Mouse (Mus musculus) kidney, postnatal 10 days (tissue): ENCODE measurements around the gene Hmgcs1.
"Not testable (repeated sequence)": the region's sequence is repeated elsewhere in the genome, so short reads cannot be mapped to it uniquely, and the experiment has no call there.

Experiments
- DNase-seq: peaks from one replicate; pipeline ENCODE4 v3.0.0; 2021; ENCODE audit warnings: mixed read lengths

The Hmgcs1 gene

DNA sequence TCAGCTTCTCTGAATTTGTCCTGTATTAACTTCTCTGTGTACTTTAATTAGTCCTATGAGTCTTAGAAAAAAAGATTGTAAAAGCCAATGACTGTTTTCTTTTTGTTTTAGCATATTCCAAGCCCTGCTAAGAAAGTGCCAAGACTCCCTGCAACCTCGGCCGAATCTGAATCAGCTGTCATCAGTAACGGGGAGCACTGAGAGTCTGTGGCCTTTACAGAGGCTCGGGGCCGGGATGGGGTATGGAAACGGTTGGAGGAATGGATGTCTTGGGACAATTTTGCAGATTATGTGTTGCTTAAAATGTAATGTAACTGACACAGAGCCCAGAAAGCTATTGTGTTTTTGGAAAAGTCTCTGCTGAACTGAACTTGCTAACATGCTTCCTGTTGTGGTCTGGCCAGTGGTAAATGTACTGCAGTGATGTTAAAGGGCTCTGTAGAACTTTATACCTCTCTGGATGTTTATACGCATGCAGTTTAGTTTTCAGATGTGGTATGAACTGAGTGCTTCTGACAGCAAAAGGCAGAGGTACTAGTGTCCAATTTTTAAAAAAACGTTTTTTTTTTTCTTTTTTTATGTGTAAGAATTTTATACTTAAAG is 16.2 kb downstream of the Hmgcs1 start:
- not testable (repeated sequence) for DNase-seq

DNA sequence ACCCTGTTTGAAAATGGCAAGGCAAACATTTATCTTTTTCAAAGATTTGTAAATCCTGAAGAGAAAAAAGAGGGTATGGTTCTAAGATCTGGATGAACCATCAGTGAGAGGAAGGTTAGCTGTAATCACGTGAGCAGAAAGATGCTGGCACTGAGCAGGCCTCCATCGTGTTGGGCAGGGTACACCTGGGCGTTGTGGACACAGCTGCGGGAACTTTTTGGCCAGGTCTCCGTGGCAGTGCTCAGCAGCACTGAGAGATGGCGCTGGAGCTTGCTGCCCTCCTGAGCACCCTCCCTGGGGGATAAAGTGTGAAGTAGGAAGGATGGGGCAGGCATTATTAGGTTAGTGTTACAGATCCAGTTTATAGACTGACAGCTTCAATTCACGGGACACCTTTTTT is 16.8 kb downstream of the Hmgcs1 start:
- DNase-seq: peak; percentile 21

DNA sequence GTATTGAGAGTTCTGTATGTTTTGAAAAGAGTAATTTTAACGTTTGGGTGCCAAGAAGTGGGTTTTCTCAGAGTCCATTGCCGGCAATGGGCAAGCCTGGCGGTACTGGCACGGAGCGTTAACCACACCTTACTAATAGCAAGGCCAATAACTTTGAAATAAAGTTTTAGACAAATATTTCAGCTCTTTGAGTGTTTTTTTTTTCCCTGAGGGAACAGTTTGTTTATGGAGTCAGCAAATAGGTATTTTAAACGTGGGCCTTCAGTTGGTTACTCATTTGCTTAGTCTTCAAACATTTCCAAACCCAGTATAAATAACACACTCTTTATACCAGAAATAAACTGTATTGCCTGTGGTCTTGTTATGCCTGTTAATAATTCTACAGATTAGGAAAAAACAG is 17.7 kb downstream of the Hmgcs1 start:
- DNase-seq: no peak

DNA sequence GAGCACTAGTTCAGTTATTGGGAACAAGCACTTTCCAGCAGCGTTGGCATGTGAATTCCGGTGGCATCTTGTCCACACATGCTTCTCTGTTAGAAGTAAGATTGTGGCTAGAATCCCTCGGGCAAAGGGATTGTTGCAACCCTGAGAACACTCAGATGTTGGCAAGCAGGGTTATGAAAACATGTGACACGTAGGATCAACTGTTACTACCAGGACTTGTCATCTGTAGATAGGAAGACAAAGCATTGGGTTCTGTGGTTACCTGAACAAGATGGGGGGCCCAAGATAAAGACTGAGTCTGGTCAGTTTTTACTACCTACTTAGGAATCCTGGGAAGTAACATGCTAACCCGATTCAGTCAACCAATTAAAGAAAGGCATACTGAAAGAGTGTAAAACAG is 18.8 kb downstream of the Hmgcs1 start:
- DNase-seq: no peak

DNA sequence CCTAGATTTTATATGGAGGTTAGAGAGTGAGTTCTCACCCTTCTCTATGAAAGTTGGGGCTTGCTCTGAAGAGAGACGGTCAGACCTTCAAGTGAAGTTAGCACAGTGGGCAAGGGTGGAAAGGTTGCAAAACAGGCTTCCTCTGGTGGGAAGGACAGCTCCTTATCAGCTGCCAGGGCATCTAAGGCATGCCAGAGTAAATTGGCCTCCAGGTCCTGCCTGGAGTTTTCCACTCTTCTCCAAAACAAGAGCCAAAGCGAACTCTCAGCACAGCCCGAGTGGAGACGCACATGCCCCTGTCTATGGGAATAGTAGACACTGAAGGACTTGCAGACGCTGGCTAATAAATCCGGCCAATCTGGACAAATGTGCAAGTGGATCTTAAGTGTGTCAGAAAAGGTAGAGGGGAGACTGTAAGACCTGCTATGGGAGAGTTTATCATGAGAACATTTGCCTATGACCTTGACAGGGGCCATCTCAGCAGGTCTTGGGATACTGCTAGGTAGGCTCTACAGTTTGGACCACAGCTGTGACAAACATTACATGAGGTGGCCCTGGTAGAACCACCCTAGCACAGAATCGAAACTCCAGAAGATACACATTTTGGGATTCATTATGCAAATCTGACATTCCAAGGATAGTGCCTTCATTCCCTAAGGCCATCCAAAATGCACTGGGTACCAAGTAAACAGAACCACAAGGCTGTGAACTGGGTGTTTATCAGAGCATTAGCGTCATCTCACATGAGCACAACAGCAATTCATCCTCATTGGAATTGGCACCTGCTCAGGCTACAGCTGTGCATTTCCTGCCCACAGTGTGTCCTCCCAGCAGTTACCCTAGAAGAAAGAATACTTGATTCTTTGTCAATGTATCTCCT is 19.4 kb downstream of the Hmgcs1 start:
- DNase-seq: peak; percentile 17

DNA sequence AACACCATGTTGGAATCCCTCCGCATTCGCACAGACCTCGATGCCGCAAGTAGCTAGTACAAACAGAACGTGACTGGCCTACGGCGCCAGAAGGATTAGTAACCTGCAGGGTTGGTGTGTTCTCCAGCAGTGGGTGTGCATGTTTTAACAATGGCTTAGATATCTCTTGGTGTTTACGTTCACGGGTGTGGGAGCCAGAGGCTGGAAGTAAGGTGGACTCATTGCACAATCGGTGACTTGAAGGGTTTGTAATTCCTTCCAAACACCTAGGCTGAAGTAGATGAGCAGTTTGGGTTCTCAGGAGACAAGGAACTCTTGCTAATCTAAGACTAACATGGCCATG is 20.1 kb downstream of the Hmgcs1 start:
- DNase-seq: no peak

DNA sequence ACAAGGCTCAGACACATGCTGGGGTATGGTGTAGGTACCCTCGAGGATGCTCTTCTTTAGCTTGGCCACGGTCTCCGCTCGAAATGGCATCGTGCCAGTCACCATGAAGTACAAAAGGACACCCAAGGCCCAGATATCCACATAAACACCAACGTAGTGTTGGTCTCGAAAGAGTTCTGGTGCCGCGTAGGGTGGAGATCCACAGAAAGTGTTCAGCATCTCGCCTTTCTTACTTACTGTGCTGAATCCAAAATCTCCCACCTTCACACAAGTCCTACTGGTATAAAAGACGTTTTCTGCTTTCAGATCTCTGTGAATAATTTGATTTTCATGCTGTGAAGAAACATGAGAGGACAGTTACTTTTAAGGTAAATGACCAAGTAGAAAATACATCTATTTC is 22.3 kb downstream of the Hmgcs1 start:
- DNase-seq: no peak

DNA sequence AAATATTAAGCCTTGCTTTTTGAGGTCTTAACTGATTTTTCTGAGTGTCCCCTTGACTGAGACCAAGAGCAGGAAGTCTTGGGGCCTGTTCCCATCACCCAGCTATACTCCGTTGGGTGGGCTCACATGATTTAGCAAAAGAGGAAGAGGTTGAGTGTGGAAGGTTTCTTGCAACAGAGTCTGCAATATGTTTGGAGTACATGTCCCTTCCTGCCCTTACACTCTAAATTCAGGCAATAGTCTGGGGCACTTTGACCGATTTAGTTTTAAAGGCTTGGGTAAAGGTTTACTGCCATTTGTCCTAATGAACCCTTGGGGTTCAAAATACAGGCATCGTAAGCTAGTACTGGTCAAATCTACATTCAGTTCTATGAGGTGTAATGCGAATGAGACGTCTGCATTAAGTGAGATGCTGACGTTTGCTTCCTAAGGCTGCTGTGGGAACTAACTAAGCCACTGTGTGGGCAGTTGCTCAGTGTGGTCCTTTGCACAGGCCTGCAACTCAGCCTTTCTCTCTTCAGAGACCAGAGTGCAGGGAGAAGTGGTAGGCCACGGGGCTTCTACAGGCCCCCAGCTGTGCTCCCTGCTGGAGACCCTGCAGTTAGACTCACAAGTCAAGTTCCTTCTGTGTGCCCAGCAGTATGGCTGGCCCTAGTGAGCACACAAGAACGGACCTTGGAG is 23.1 kb downstream of the Hmgcs1 start:
- no peak for DNase-seq

DNA sequence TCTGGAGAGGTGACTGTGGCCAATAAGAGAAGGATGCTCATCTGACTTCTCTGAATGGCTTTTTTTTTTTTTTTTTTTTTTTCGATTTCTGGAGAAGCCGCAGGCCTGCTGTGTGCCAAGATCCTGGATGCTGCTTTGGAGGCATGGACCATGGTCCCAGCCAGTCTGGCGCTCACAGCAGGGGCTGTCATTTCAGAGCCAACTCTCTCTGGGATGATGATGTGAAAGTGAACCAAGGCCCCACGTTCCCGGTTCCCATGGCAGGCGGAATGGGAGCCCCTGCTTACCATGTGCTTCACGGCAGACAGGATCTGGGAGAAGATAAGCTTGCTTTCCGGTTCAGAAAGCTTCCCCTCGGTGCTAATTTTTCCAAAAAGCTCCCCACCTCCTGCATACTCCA is 23.6 kb downstream of the Hmgcs1 start:
- DNase-seq: no peak

DNA sequence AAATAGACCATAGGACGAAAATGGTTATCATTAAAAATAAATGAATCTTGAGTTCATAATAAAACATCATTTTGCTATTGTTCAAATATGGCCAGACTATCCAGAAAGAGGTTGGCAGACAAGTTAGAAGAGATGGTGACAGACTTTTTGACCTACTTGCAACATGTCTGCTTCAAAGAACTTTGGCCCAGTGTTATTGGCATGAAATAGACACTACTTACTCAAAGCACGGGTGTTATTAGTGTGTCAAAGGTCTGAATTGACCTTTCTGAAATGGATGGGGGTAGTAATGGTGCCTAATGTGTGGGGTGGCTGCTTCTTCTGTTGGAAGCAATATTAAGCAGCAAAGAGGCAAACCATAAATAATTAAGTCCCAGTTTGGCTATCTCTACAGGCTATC is 25.9 kb downstream of the Hmgcs1 start:
- DNase-seq: no peak

DNA sequence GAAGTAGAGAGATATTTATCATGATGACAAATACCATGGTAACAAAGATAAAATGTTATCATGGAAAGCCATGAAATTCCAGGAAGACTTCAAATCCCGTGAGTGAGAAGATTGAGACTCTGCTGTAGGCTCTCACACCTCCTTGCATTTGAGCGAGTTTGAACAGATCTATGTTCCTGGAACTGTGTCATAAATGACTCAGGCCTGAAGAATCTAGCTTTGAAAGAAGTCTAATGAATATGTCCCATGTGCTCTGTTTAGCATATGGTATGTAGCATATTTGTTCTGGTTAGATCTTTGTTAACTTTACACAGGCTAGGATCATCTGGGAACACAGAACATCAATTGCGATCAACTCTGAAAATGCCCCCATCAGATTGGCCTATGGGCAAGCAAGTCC is 32.3 kb downstream of the Hmgcs1 start:
- no peak for DNase-seq

DNA sequence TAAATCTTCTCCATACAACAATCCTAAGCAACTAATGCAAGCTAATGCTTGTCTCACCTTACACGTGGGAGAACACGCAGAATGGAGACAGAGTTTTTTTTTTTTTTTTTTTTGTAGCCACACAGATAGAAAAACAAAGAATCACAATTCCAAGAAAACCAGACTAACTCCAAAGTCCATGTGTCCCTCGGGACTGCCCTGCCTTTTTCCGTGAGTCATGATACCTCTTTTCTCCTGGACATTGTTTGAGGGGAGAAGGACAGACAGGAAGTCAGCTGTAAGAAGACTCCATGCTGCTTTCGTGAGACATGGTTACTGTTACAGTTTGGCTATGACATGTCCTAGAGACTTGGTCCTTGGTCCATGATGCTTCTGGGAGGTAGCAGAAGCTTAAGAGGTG is 33.2 kb downstream of the Hmgcs1 start:
- DNase-seq: no peak

DNA sequence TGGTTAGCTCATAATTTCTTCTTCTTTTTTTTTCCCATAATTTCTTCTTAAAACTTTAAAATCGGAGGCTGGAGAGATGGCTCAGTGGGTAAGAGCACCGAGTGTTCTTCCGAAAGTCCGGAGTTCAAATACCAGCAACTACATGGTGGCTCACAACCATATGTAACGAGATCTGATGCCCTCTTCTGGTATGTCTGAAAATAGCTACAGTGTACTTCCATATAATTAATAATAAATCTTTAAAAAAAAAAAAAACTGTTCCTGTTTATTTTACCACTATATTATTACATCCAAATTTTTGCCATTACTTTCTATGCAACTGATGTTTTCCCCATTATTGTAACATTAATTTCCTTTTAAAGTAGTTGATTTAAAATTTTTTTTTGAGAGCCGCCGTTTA is 34.4 kb downstream of the Hmgcs1 start:
- no peak for DNase-seq

DNA sequence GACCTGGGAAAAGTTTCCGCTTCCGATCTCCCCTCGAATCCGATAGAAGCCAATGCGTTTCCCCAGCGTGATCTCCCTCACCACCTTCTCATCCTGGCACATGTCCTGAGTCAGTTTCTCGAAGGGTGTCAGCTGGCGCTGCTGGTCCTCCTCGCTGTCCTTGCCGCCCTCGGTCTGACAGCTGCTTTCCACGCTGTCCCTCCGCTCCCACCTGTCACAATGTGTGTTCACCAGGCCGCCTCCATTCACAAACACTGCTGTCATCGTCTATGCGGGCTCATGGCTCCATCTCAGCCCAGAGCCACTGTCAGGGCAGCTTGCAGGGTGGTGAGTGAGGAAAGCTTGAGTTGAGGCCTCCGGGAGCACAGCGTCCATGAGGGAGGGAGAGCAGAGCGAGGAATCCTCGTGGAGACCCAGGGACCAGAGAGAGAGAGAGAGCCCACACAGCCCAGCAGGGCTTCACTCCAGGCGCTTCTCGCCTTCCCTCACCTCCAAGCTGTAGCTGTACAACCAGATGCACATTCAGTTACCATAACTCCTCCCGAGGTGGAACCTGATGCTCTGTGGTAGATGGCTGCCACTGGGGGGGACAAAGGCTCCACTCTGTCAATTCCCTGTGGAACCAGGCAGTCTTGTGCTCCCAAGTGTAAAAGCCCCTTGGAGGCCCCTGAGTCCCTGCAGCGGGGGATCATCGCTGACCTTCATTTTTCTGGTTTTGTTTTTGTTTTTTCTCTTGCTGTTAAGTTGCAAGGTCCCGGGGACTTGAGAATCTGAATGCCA is 37.6 kb downstream of the Hmgcs1 start:
- no peak for DNase-seq

DNA sequence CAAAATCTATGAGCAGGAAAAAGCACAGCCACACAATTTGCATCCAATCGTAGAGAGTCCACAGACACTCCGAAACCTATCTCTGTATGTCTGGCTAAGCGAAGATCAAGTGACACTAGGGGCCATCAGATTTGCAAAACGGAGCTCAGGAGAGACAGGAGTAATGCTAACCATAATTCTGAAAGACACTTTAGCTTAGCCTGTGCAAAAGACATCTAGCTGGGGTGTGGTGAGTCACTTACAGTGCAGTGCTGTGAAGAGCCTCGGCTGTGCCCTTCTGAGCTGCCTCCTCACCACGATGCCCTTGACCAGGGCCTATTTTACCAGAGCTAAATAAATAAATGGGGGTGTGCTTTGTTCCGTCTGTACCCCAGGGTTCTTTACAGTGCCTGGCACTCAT is 39.2 kb downstream of the Hmgcs1 start:
- DNase-seq: no peak

DNA sequence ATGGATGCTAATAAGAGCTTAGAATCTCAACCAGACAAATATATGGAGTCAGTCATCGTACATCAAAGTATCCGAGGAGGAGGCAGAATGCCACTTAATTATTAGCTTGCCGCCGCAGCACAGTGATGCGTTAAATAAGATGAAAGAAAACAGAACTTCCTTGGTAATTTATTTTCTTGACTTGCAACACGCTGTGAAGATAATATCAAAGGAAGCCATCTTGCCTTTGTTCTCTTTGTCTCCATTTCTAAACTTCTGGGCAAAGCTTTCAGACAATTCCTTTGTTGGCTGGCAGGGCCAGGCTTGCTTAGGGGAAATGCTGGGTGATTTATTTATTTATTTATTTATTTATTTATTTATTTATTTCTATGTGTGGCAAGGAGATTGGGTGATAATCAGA is 41.3 kb downstream of the Hmgcs1 start:
- no peak for DNase-seq

DNA sequence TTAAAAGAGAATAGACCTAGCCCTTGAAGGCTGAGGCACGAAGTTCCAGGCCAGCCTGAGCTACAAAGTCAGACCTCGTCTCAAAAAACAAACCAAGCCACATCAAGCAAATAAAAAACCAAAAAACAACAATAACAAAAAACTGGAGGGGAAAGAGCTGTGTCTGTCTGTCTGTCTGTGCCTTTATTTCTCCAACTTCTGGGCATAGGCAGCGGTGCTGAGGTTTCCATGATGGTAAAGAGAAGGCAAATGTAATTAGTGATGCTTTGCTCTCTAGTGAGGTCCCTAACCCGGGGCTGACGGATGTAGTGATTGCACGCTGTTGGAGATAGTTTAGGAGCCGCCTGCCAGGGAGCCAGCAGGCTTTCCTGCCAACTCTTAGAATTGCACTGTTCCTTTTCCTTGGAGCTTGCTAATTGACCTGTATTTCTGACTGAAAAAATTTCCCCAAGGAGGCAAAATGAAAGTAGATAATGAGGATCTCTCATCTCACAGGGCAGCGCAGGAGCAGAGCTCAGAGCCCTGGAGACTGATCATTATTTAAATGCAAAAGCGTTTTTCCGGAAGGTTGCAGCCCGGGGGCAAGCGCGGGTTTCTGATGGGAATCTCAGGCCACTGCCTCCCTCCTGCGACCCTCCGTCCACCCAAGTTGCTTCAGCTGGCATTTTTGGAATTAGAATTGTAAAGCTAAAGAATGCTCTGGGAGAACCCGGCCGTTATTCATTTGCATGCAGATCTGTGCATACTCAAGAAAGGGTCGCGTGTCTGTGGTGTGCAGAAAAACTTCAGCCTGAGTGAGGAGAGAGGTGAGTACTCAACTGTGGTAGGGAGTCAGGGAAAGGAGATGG is 51.4 kb downstream of the Hmgcs1 start:
- no peak for DNase-seq

DNA sequence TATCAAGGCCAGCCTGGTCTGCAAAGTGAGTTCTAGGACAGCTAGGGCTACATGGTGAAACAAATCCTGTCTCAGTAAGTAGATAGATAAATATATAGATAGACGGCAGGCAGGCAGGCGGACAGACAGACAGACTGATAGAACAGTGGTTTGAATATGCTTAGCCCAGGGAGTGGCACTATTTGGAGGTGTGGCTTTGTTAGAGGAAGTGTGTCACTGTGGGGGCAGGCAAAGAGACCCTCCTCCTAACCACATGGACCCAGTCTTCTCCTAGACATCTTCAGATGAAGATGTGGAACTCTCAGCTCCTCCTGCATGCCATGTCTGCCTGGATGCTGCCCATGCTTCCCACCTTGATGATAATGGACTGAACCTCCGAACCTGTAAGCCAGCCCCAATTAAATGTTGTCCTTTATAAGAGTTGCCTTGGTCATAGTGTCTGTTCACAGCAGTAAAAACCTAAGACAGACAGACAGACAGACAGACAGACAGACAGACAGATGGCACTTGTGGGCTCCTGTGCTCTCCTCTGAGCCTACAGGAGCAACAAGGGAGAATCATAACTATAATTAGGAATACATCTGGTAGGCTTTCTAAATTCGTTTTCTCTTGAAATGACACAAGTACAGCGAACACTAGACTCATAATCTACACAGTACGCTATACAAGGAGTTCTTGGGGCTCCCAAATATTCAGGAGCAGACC is 52.7 kb downstream of the Hmgcs1 start:
- DNase-seq: no peak

DNA sequence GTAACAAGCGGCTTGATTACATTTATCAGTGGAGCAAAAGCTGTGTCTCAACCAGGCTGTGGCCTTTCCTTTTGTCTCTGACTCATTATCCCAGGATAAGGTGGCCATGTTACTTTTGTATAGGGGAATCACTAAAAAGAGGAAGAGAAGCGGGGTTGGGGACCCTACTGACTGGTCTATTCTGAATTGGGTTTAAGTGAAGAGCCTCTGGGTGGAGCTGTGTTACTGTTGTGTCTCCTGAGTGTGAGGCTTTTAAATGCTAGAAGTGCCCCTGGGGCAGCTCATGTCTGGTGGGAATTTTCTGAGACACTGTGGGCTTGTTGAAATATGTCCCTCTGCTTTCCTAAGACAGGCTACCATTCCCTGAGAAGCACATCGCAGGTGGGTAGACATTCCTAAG is 53.3 kb downstream of the Hmgcs1 start:
- no peak for DNase-seq

DNA sequence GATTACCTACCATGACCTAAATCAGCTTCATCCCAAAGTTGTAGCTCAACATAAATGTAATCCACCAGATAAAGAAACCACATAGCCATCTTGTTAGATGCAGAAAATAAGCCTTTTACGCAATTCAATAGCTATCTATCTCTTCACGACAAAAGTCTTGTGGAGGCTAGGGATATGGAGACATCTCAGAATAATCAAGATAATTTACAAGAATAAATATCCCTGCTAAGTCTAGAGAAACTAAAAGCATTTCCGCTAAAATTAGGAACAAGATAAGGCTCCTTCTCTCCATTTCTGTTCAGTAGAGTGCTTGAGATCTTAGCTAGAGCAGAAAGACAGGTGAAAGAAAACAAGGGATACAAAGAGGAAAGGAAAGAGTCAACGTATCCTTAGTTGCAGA is 56.8 kb downstream of the Hmgcs1 start:
- DNase-seq: no peak

DNA sequence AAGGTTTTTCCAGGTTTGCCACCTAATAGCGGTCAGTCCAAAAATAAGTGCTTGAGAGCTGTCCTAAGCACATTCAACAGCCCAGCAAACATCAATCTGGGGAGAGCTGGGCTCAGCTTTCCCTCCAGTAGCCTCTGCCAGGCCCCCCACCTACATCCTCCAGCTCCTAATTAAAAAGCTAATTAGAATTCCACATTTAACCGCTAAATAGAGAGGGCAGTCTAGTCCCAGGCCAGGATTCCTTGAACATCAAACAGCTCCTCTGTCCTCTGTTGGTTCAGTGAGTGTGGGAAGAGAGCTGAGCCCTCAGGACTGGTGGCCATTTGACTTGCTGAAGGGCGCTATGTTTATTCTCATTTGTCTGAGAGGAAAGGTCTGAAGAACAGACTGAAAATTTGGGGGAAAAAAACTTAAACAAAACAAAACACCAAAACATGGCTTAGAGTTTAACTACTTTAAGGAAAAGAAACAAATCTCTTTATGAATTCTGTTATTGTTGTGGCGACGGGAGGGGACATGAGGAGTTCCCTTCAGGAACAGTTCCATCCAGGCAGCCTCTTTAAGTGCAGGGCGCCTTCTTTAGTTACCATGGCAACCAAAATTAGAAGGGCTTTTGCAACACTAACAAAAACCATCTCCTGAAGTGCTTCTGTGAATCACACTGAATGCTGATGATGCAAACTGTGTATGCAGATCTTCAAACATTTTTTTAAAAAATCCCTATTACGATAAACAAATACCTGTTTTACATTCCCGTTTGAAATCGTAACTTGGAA is 63.9 kb downstream of the Hmgcs1 start:
- DNase-seq: no peak
